Mouse (Mus musculus): Measurements from ENCODE around the gene Podxl2. TPM values are rescaled to one million over a fixed set of nuclear protein-coding genes. Genes with fewer than 3 reads are reported as not detected.

Podxl2 gene
- polyA plus RNA-seq, 1 experiment from 2014 or later = 1.6 TPM

- H3K4me2 ChIP-seq (ENCODE audit: low read depth, low read length) = no peak overlapping the region
- H3K27me3 ChIP-seq (ENCODE audit: control insufficient read depth, insufficient read depth, low read depth, low read length) = no peaks in the 10 kb centered on the region
- H3K9me3 ChIP-seq (replicated peaks; ENCODE audit: control insufficient read depth, low read length) = no peaks in the 10 kb centered on the region
- H3K27ac ChIP-seq (ENCODE audit: low read length) = no peak overlapping the region
- H3K9ac ChIP-seq (ENCODE audit: low read depth, low read length) = no peak overlapping the region
- no peak overlapping the region for H3K4me3 ChIP-seq (ENCODE audit: low read depth, low read length)
- 84% methylated on average over 10 of the region's 10 CpGs for WGBS (ENCODE audit: insufficient replicate concordance)
- peaks cover 39% of the 10 kb centered on the region for H3K36me3 ChIP-seq (ENCODE audit: control insufficient read depth, insufficient read depth)
- no peak for ATAC-seq (ENCODE audit: low read depth)
- peaks cover 54% of the 10 kb centered on the region for H3K4me1 ChIP-seq (ENCODE audit: control insufficient read depth, low read depth, low read length)
These were observed 36.2 kb downstream of the Podxl2 start for GRCm38 (mm10) chr6:88838613-88839012.

- no peak overlapping the region for H3K9ac ChIP-seq (ENCODE audit: low read depth, low read length)
- no peak for ATAC-seq (ENCODE audit: low read depth)
- H3K4me3 ChIP-seq (ENCODE audit: low read depth, low read length) = no peak overlapping the region
- no peaks in the 10 kb centered on the region for H3K9me3 ChIP-seq (replicated peaks; ENCODE audit: control insufficient read depth, low read length)
- WGBS (ENCODE audit: insufficient replicate concordance) = 86% methylated on average over 12 of the region's 12 CpGs
- H3K27me3 ChIP-seq (ENCODE audit: control insufficient read depth, insufficient read depth, low read depth, low read length) = no peaks in the 10 kb centered on the region
- H3K4me2 ChIP-seq (ENCODE audit: low read depth, low read length) = no peak overlapping the region
- peaks cover 55% of the 10 kb centered on the region for H3K4me1 ChIP-seq (ENCODE audit: control insufficient read depth, low read depth, low read length)
- no peak overlapping the region for H3K27ac ChIP-seq (ENCODE audit: low read length)
- H3K36me3 ChIP-seq (ENCODE audit: control insufficient read depth, insufficient read depth) = peaks cover 39% of the 10 kb centered on the region
These were observed 36.8 kb downstream of the Podxl2 start for GRCm38 (mm10) chr6:88837999-88838398.

GRCm38 (mm10) chr6:88836178-88836819, 38.5 kb downstream of the Podxl2 start:
- Histone ChIP-seq H3K4me3 (ENCODE audit: low read depth, low read length) (no peak overlapping the region), H3K4me1 (ENCODE audit: control insufficient read depth, low read depth, low read length) (peaks cover 62% of the 10 kb centered on the region), H3K9ac (ENCODE audit: low read depth, low read length) (no peak overlapping the region; the same call in 1 of the 2 replicates), H3K4me2 (ENCODE audit: low read depth, low read length) (peak overlapping the region; percentile 59; the same call in 1 of the 2 replicates), H3K36me3 (ENCODE audit: control insufficient read depth, insufficient read depth) (peaks cover 39% of the 10 kb centered on the region), H3K9me3 (replicated peaks; ENCODE audit: control insufficient read depth, low read length) (no peaks in the 10 kb centered on the region), H3K27me3 (ENCODE audit: control insufficient read depth, insufficient read depth, low read depth, low read length) (no peaks in the 10 kb centered on the region), H3K27ac (ENCODE audit: low read length) (peak overlapping the region; percentile 94)
- ATAC-seq (ENCODE audit: low read depth) = no peak
- 89% methylated on average over 28 of the region's 28 CpGs for WGBS (ENCODE audit: insufficient replicate concordance)

GRCm38 (mm10) chr6:88835047-88835446, 39.8 kb downstream of the Podxl2 start:
- WGBS (ENCODE audit: insufficient replicate concordance) = 22% methylated on average over 5 of the region's 5 CpGs
- Histone ChIP-seq H3K36me3 (ENCODE audit: control insufficient read depth, insufficient read depth) (peaks cover 39% of the 10 kb centered on the region), H3K9ac (ENCODE audit: low read depth, low read length) (peak overlapping the region; percentile 57), H3K27me3 (ENCODE audit: control insufficient read depth, insufficient read depth, low read depth, low read length) (no peaks in the 10 kb centered on the region), H3K4me3 (ENCODE audit: low read depth, low read length) (peak overlapping the region; percentile 28), H3K4me1 (ENCODE audit: control insufficient read depth, low read depth, low read length) (peaks cover 53% of the 10 kb centered on the region), H3K27ac (ENCODE audit: low read length) (peak overlapping the region; percentile 94), H3K9me3 (replicated peaks; ENCODE audit: control insufficient read depth, low read length) (no peaks in the 10 kb centered on the region), H3K4me2 (ENCODE audit: low read depth, low read length) (peak overlapping the region; percentile 59)
- ATAC-seq (ENCODE audit: low read depth) = peak; percentile 88

- WGBS (ENCODE audit: insufficient replicate concordance) = 81% methylated on average over 5 of the region's 5 CpGs
- Histone ChIP-seq H3K4me3 (ENCODE audit: low read depth, low read length) (no peak overlapping the region), H3K4me1 (ENCODE audit: control insufficient read depth, low read depth, low read length) (peaks cover 46% of the 10 kb centered on the region), H3K9ac (ENCODE audit: low read depth, low read length) (peak overlapping the region; percentile 19; the same call in 1 of the 2 replicates), H3K27ac (ENCODE audit: low read length) (peak overlapping the region; percentile 94), H3K36me3 (ENCODE audit: control insufficient read depth, insufficient read depth) (peaks cover 26% of the 10 kb centered on the region), H3K27me3 (ENCODE audit: control insufficient read depth, insufficient read depth, low read depth, low read length) (no peaks in the 10 kb centered on the region), H3K9me3 (replicated peaks; ENCODE audit: control insufficient read depth, low read length) (no peaks in the 10 kb centered on the region), H3K4me2 (ENCODE audit: low read depth, low read length) (no peak overlapping the region)
- ATAC-seq (ENCODE audit: low read depth) = no peak
These were observed 41.3 kb downstream of the Podxl2 start for GRCm38 (mm10) chr6:88833340-88834140.

- H3K27ac ChIP-seq (ENCODE audit: low read length) = peak overlapping the region; percentile 80
- no peak overlapping the region for H3K4me2 ChIP-seq (ENCODE audit: low read depth, low read length)
- peaks cover 18% of the 10 kb centered on the region for H3K36me3 ChIP-seq (ENCODE audit: control insufficient read depth, insufficient read depth)
- H3K4me1 ChIP-seq (ENCODE audit: control insufficient read depth, low read depth, low read length) = peaks cover 46% of the 10 kb centered on the region
- H3K9ac ChIP-seq (ENCODE audit: low read depth, low read length) = no peak overlapping the region
- H3K27me3 ChIP-seq (ENCODE audit: control insufficient read depth, insufficient read depth, low read depth, low read length) = no peaks in the 10 kb centered on the region
- no peaks in the 10 kb centered on the region for H3K9me3 ChIP-seq (replicated peaks; ENCODE audit: control insufficient read depth, low read length)
- 0 out of 2 replicates have a peak, but pooled peaks have one; percentile 28 for ATAC-seq (ENCODE audit: low read depth)
- WGBS (ENCODE audit: insufficient replicate concordance) = 61% methylated on average over 5 of the region's 5 CpGs
- H3K4me3 ChIP-seq (ENCODE audit: low read depth, low read length) = no peak overlapping the region
These were observed 42.2 kb downstream of the Podxl2 start for GRCm38 (mm10) chr6:88832663-88833062.

GRCm38 (mm10) chr6:88831456-88831855, 43.4 kb downstream of the Podxl2 start:
- Histone ChIP-seq H3K4me1 (ENCODE audit: control insufficient read depth, low read depth, low read length) (peaks cover 48% of the 10 kb centered on the region), H3K27ac (ENCODE audit: low read length) (no peak overlapping the region; the same call in 1 of the 2 replicates), H3K9me3 (replicated peaks; ENCODE audit: control insufficient read depth, low read length) (no peaks in the 10 kb centered on the region), H3K36me3 (ENCODE audit: control insufficient read depth, insufficient read depth) (peaks cover 7% of the 10 kb centered on the region), H3K4me3 (ENCODE audit: low read depth, low read length) (no peak overlapping the region), H3K27me3 (ENCODE audit: control insufficient read depth, insufficient read depth, low read depth, low read length) (no peaks in the 10 kb centered on the region), H3K4me2 (ENCODE audit: low read depth, low read length) (no peak overlapping the region), H3K9ac (ENCODE audit: low read depth, low read length) (no peak overlapping the region)
- no peak for ATAC-seq (ENCODE audit: low read depth)
- WGBS (ENCODE audit: insufficient replicate concordance) = 30% methylated on average over 8 of the region's 8 CpGs

GRCm38 (mm10) chr6:88830112-88830702, 44.6 kb downstream of the Podxl2 start:
- Histone ChIP-seq H3K27ac (ENCODE audit: low read length) (no peak overlapping the region), H3K27me3 (ENCODE audit: control insufficient read depth, insufficient read depth, low read depth, low read length) (no peaks in the 10 kb centered on the region), H3K4me2 (ENCODE audit: low read depth, low read length) (no peak overlapping the region), H3K4me1 (ENCODE audit: control insufficient read depth, low read depth, low read length) (peaks cover 37% of the 10 kb centered on the region), H3K9ac (ENCODE audit: low read depth, low read length) (no peak overlapping the region), H3K9me3 (replicated peaks; ENCODE audit: control insufficient read depth, low read length) (no peaks in the 10 kb centered on the region), H3K36me3 (ENCODE audit: control insufficient read depth, insufficient read depth) (no peaks in the 10 kb centered on the region), H3K4me3 (ENCODE audit: low read depth, low read length) (no peak overlapping the region)
- no peak for ATAC-seq (ENCODE audit: low read depth)
- WGBS (ENCODE audit: insufficient replicate concordance) = 82% methylated on average over 6 of the region's 6 CpGs
